Mouse (Mus musculus): Measurements from ENCODE around the gene Sdk2. TPM values are rescaled to one million over a fixed set of nuclear protein-coding genes. Genes with fewer than 3 reads are reported as not detected.

Gene Sdk2
- total and polyA plus RNA-seq, 3 experiments: 0.22 TPM; not detected in 2

DNA sequence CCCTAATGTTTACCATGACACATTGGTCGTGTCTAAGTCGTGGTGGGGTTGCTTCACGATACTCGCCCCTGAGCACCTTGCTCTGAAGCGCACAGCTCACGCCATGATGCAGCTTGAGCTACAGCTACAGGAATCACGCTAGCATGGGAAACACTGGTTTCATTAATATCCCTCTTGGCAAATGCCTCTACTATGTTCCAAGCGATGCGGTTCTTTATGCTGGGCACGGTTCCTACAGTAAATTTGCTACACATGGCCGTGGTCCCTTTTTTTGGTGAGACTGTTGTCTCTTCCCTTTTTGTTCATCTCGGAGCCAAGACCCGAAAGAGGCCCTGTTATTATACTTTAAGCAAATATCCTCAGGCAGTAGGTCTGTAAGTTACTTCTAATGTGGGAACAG lies 295.7 kb downstream of the Sdk2 start:
- TF ChIP-seq TAL1 (conservative IDR thresholded peaks at IDR 0.05; ENCODE audit: low read depth, low read length) (no peak), GATA1 (IDR thresholded peaks at IDR 0.05; ENCODE audit: borderline replicate concordance, low read length) (no peak), CTCF (IDR thresholded peaks at IDR 0.05; ENCODE audit: low read depth, low read length) (no peak), GATA2 (IDR thresholded peaks at IDR 0.05; ENCODE audit: borderline replicate concordance, low read depth, low read length) (no peak)
- Histone ChIP-seq H3K9me3 (replicated peaks) (no peaks in the 10 kb centered on the region), H3K4me3 (ENCODE audit: low read depth, low read length) (no peak overlapping the region), H3K36me3 (replicated peaks) (no peaks in the 10 kb centered on the region), H3K27me3 (ENCODE audit: insufficient read depth, low read length) (peaks cover 2% of the 10 kb centered on the region; the same call in 1 of the 2 replicates), H3K4me1 (ENCODE audit: insufficient read depth, low read depth, low read length) (peaks cover 15% of the 10 kb centered on the region)
- ATAC-seq (ENCODE audit: extremely low read depth, insufficient number of reproducible peaks, low FRiP score, poor library complexity, severe bottlenecking): no peak
- DNase-seq (ENCODE audit: low spot score): no peak

DNA sequence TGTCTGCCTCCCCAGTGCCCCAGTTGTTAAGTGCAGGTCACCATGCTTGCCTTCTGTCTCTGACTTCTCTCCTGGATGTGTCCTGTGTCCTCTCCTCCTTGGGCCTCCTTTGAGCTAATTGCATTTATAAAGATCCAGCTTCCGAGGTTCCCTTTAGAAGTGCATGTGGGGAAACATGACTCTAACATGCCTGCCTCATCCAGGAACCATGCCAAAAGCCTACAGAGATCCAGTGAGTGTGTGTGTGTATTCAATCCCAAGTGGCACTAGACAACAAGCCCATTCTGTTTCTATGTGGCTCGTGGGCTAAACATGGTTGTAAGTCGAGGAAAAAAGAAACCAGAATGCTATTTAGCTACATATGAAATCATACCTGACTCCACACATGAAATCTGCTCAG lies 298.5 kb downstream of the Sdk2 start:
- no peak for TF ChIP-seq POLR2AphosphoS5 (IDR thresholded peaks at IDR 0.05; ENCODE audit: insufficient replicate concordance, low read depth, low read length)
- no peak for TF ChIP-seq TAL1 (conservative IDR thresholded peaks at IDR 0.05; ENCODE audit: low read depth, low read length)
- TF ChIP-seq CTCF (IDR thresholded peaks at IDR 0.05; ENCODE audit: low read depth, low read length): no peak
- no peak for TF ChIP-seq GATA1 (IDR thresholded peaks at IDR 0.05; ENCODE audit: borderline replicate concordance, low read length)
- no peak for TF ChIP-seq GATA2 (IDR thresholded peaks at IDR 0.05; ENCODE audit: borderline replicate concordance, low read depth, low read length)
- no peaks in the 10 kb centered on the region for H3K36me3 ChIP-seq (replicated peaks)
- no peak overlapping the region for H3K4me3 ChIP-seq (ENCODE audit: low read depth, low read length)
- no peaks in the 10 kb centered on the region for H3K9me3 ChIP-seq (replicated peaks)
- H3K4me1 ChIP-seq (ENCODE audit: insufficient read depth, low read depth, low read length): peaks cover 31% of the 10 kb centered on the region
- H3K27me3 ChIP-seq (ENCODE audit: insufficient read depth, low read length): peaks cover 2% of the 10 kb centered on the region; the same call in 1 of the 2 replicates
- no peak for DNase-seq (ENCODE audit: low spot score)
- no peak for ATAC-seq (ENCODE audit: extremely low read depth, insufficient number of reproducible peaks, low FRiP score, poor library complexity, severe bottlenecking)

DNA sequence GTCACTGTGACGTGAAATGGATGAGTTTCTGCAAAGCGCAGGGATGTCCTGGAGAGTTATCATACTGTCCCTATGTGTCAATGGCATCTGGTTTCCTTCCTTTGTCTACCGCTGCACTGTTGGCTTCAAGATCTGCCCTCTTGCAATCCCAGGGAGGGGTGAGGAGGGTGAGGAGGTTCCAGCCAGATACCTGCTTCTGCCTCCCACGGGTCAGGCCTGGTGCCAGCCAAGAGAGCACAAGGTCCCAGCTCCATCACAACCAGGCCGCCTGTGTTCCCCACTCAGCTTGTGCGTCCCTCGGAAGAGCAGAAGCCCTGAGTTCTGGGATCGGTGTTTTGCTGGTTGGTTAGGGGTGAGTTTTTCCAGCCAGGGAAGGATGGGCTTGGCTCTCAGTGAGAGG lies 299.6 kb downstream of the Sdk2 start:
- Histone ChIP-seq H3K9me3 (replicated peaks) (no peaks in the 10 kb centered on the region), H3K36me3 (replicated peaks) (no peaks in the 10 kb centered on the region), H3K4me1 (ENCODE audit: insufficient read depth, low read depth, low read length) (peaks cover 36% of the 10 kb centered on the region), H3K27me3 (ENCODE audit: insufficient read depth, low read length) (peaks cover 2% of the 10 kb centered on the region; the same call in 1 of the 2 replicates), H3K4me3 (ENCODE audit: low read depth, low read length) (no peak overlapping the region)
- DNase-seq (ENCODE audit: low spot score) (no peak), ATAC-seq (ENCODE audit: extremely low read depth, insufficient number of reproducible peaks, low FRiP score, poor library complexity, severe bottlenecking) (no peak)
- no peak for TF ChIP-seq TAL1 (conservative IDR thresholded peaks at IDR 0.05; ENCODE audit: low read depth, low read length)

DNA sequence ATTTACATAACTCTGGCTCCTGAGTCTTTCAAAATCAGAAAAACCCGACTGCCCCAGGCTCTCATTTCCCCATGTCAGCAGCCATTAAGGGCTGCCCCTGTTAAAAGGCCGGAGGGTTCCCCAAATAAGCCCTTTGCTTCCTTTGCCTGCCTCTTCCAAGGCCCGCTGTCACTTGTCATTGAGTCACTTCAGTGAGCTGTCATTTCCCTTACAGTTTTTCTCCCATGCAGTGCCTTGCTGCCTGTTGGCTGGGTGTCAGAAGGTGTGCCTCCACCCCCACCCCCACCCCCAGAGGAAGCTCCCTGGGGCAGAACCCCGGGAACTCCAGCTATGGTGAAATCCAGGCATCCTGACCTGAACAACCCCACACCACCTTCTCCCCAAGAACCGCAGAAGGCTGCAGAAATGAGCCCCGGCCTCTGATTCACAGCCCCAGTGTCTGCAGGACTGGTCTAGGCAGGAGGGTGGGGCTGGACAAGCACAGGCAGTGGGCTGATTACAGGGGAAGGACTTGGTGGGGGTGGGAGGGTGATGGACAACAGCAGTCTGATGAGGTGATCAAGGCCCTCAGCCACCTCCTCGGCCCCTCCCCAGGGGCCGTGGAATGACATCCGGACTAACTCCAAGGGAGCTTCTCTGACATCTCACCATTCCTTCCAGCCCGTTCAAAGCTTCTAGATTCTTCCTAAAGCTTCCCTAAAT lies 300.4 kb downstream of the Sdk2 start:
- ATAC-seq (ENCODE audit: extremely low read depth, insufficient number of reproducible peaks, low FRiP score, poor library complexity, severe bottlenecking) (no peak; the same call in 1 of the 2 replicates), DNase-seq (ENCODE audit: low spot score) (no peak)
- Histone ChIP-seq H3K36me3 (replicated peaks) (no peaks in the 10 kb centered on the region), H3K4me1 (ENCODE audit: insufficient read depth, low read depth, low read length) (peaks cover 39% of the 10 kb centered on the region), H3K27me3 (ENCODE audit: insufficient read depth, low read length) (peaks cover 2% of the 10 kb centered on the region; the same call in 1 of the 2 replicates), H3K4me3 (ENCODE audit: low read depth, low read length) (no peak overlapping the region), H3K9me3 (replicated peaks) (no peaks in the 10 kb centered on the region)
- TF ChIP-seq POLR2AphosphoS5 (IDR thresholded peaks at IDR 0.05; ENCODE audit: insufficient replicate concordance, low read depth, low read length): no peak
- no peak for TF ChIP-seq CTCF (IDR thresholded peaks at IDR 0.05; ENCODE audit: low read depth, low read length)
- TF ChIP-seq TAL1 (conservative IDR thresholded peaks at IDR 0.05; ENCODE audit: low read depth, low read length): no peak

DNA sequence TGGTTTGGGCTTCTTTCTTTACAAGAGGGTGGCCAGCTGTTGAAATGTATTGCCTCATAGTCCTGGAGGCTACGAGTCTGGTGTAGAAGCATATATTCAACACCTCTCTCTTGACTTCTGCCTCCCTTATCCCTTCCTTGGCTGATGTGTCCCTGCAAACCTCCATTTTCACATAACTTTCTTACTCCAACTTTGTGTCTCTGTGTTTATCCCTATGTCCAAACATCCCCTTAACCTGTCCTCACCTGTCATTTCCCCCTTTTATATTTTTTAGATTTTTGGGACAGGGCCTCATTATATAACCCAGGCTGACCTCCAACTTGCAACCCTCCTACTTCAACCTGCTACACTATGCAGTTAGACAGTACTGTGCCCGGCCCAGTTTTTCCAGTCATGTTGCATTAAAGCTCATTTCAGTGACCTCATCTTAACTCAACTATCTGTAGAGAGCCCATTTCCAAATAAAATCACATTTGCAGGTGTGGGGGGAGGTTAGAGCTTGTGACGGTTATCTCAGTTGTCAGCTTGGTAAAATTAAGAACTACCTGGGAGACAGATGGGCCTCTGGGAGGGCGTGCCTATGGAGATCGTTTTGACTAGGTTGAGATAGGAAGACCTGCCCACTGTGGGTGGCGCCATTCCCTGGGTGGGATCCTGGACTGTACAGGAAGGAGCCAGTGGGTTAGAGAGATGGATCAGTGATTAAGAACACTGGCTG lies 302.6 kb downstream of the Sdk2 start:
- Histone ChIP-seq H3K9me3 (replicated peaks) (no peaks in the 10 kb centered on the region), H3K36me3 (replicated peaks) (no peaks in the 10 kb centered on the region), H3K27me3 (ENCODE audit: insufficient read depth, low read length) (peaks cover 2% of the 10 kb centered on the region; the same call in 1 of the 2 replicates), H3K4me3 (ENCODE audit: low read depth, low read length) (no peak overlapping the region), H3K4me1 (ENCODE audit: insufficient read depth, low read depth, low read length) (peaks cover 39% of the 10 kb centered on the region)
- ATAC-seq (ENCODE audit: extremely low read depth, insufficient number of reproducible peaks, low FRiP score, poor library complexity, severe bottlenecking) (no peak), DNase-seq (ENCODE audit: low spot score) (no peak)
- TF ChIP-seq CTCF (IDR thresholded peaks at IDR 0.05; ENCODE audit: low read depth, low read length): no peak

DNA sequence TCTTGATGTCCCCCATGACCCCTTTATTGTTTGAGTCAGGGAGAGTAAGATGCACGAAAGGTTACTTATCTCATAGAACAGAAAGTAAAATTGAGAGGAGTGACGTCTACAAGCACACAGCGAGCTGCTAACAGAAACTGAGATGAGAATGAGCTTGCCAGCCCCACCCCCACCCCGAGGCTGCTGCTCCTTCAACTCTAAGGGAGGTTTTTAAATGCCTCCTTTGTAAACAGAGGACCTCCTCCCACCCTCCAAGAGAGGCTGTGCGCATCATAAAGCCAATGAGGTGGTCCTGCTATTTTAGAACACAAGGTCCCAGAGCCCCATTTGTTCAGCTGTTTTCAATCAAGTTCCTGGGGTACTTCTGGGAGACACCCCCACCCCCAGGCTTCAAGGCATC lies 303.4 kb downstream of the Sdk2 start:
- TF ChIP-seq TAL1 (conservative IDR thresholded peaks at IDR 0.05; ENCODE audit: low read depth, low read length) (no peak), GATA2 (IDR thresholded peaks at IDR 0.05; ENCODE audit: borderline replicate concordance, low read depth, low read length) (no peak), POLR2AphosphoS5 (IDR thresholded peaks at IDR 0.05; ENCODE audit: insufficient replicate concordance, low read depth, low read length) (no peak), CTCF (IDR thresholded peaks at IDR 0.05; ENCODE audit: low read depth, low read length) (no peak), GATA1 (IDR thresholded peaks at IDR 0.05; ENCODE audit: borderline replicate concordance, low read length) (no peak)
- Histone ChIP-seq H3K27me3 (ENCODE audit: insufficient read depth, low read length) (peaks cover 2% of the 10 kb centered on the region; the same call in 1 of the 2 replicates), H3K4me3 (ENCODE audit: low read depth, low read length) (no peak overlapping the region), H3K9me3 (replicated peaks) (no peaks in the 10 kb centered on the region), H3K4me1 (ENCODE audit: insufficient read depth, low read depth, low read length) (peaks cover 39% of the 10 kb centered on the region), H3K36me3 (replicated peaks) (no peaks in the 10 kb centered on the region)
- no peak for ATAC-seq (ENCODE audit: extremely low read depth, insufficient number of reproducible peaks, low FRiP score, poor library complexity, severe bottlenecking)
- DNase-seq (ENCODE audit: low spot score): no peak

Data from G1E (cell line).